Mouse (Mus musculus): ENCODE data around the gene Gdf15. TPM values are rescaled to one million over a fixed set of nuclear protein-coding genes. Genes with fewer than 3 reads are reported as not detected.

Gene Gdf15
- polyA plus RNA-seq, 1 experiment from 2014 or later, result not detected

DNA sequence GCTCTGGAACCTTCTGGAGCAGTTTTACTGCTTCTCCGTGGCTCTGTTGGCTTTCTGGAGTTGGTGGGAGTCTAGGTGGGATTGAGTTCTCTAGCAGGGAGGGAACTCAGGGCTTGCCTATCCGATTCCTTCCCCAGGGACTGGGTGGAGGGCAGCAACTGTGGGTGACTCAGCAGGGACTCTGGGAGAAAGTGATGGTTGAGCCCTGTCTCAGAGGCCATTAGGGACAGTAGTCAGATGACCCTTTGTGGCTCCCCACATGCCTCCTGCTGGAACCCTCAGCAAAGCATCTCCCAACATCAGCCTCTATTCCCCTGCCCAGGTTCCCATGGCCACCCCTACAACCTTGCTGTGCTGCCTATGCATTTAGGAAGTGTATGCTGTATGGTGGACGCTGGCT, 10.8 kb upstream of the Gdf15 start:
- H3K36me3 ChIP-seq (replicated peaks), result no peaks in the 10 kb centered on the region
- peaks cover 19% of the 10 kb centered on the region for H3K4me1 ChIP-seq
- no peak overlapping the region for H3K4me3 ChIP-seq (replicated peaks)
- no peaks in the 10 kb centered on the region for H3K9me3 ChIP-seq
- H3K27me3 ChIP-seq, result 0 out of 2 replicates have a peak, but pooled peaks cover 5% of the 10 kb centered on the region
- WGBS, result 68% methylated on average over 3 of the region's 3 CpGs
- H3K9ac ChIP-seq, result no peak overlapping the region
- H3K4me2 ChIP-seq, result no peak overlapping the region
- ATAC-seq (ENCODE audit: low FRiP score), result no peak
- H3K27ac ChIP-seq, result no peak overlapping the region

DNA sequence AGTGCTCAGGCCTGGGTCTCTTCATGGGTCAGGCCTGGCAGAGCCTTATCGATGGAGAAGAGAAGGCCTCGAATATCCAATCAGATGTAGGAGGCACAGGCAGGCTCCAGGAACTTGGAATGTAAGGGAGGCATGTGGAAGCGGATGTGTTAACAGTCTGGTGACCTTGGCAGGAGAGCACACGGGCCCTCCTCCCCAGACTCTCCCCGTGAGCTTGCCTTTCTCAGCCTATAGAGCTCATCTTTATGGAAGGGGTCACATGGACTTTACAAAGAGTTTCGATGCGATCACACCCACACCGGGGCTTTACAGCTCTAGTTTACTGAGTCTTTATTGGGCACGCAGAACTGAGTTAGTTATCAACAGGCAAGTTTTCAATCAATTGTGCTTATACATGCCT, 6.5 kb upstream of the Gdf15 start:
- 79% methylated on average over 9 of the region's 9 CpGs for WGBS
- ATAC-seq (ENCODE audit: low FRiP score), result no peak
- no peak overlapping the region for H3K4me2 ChIP-seq
- no peaks in the 10 kb centered on the region for H3K9me3 ChIP-seq
- H3K4me1 ChIP-seq, result peaks cover 8% of the 10 kb centered on the region
- no peak overlapping the region for H3K9ac ChIP-seq
- H3K36me3 ChIP-seq (replicated peaks), result no peaks in the 10 kb centered on the region
- 0 out of 2 replicates have a peak, but pooled peaks cover 5% of the 10 kb centered on the region for H3K27me3 ChIP-seq
- H3K4me3 ChIP-seq (replicated peaks), result no peak overlapping the region
- no peak overlapping the region for H3K27ac ChIP-seq

DNA sequence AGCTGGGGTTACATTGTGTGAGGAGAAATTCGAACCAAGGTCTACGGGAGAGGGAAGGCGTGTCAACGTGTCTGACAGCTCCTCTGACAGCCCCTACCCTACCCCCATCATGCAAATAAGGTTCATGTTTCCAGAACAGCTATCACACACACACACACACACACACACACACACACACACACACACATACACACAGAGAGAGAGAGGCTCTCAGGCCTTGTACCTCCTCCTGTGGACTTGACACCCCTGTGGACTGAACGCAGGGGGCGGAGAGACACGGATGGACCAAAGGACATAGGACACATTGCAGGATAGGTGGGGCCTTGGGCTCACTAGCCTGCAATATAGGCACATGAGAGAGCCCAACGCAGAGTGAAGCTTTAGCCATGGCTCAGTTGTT, 4.6 kb upstream of the Gdf15 start:
- peaks cover 15% of the 10 kb centered on the region; the same call in 1 of the 2 replicates for H3K27me3 ChIP-seq
- H3K4me3 ChIP-seq (replicated peaks), result no peak overlapping the region
- no peaks in the 10 kb centered on the region for H3K36me3 ChIP-seq (replicated peaks)
- H3K9ac ChIP-seq, result no peak overlapping the region
- H3K4me2 ChIP-seq, result no peak overlapping the region
- ATAC-seq (ENCODE audit: low FRiP score), result no peak
- H3K27ac ChIP-seq, result no peak overlapping the region
- peaks cover 8% of the 10 kb centered on the region for H3K4me1 ChIP-seq
- 69% methylated on average over 8 of the region's 8 CpGs for WGBS
- H3K9me3 ChIP-seq, result no peaks in the 10 kb centered on the region

DNA sequence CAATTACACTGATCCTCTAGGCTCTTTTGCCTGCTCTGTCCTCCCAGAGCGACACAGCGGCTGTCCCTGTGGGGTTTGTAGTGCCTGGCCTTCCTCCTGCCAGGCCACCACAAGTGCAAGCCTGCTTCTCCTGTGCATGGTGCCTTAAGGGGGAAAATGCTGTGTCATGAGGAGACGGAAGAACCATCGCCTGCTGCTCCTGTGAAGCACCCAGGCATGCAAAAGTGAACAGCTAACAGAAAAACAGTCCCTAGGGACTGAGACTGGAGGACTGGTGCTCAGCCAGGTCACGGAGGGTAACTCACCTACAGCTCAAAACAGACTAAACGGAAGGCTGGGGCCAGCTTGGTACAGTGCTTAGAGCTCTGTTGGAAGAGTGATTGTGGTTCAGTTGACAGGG, 3.3 kb upstream of the Gdf15 start:
- ATAC-seq (ENCODE audit: low FRiP score), result no peak
- no peak overlapping the region for H3K4me3 ChIP-seq (replicated peaks)
- no peaks in the 10 kb centered on the region for H3K9me3 ChIP-seq
- WGBS, result 79% methylated on average over 6 of the region's 6 CpGs
- H3K9ac ChIP-seq, result no peak overlapping the region
- peaks cover 27% of the 10 kb centered on the region for H3K27me3 ChIP-seq
- H3K36me3 ChIP-seq (replicated peaks), result no peaks in the 10 kb centered on the region
- H3K4me1 ChIP-seq, result peaks cover 16% of the 10 kb centered on the region
- no peak overlapping the region for H3K4me2 ChIP-seq
- no peak overlapping the region for H3K27ac ChIP-seq

DNA sequence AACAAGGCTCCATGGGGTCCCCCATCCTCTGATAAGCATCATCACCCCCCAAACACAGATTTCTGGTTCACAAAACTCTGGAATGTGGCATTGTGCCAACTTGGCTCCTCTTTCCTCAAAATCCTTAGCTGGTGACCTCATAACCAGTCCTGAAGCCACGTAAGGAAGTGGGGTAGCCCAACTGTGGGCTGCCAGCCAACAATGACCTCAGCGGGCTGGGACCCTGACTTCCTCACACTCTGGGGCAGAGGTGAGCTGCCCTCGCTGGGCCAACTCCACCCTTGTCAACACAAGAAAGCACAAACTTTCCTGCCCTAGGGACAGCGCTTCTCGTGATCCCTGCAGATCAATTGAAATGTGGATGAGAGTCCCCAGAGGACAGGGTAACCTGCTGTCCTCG, 1.8 kb upstream of the Gdf15 start:
- Histone ChIP-seq H3K36me3 (replicated peaks) (no peaks in the 10 kb centered on the region), H3K9ac (no peak overlapping the region), H3K4me2 (no peak overlapping the region), H3K9me3 (no peaks in the 10 kb centered on the region), H3K27me3 (peaks cover 27% of the 10 kb centered on the region), H3K4me3 (replicated peaks) (no peak overlapping the region), H3K27ac (no peak overlapping the region), H3K4me1 (peaks cover 30% of the 10 kb centered on the region)
- ATAC-seq (ENCODE audit: low FRiP score), result no peak
- 69% methylated on average over 6 of the region's 6 CpGs for WGBS

DNA sequence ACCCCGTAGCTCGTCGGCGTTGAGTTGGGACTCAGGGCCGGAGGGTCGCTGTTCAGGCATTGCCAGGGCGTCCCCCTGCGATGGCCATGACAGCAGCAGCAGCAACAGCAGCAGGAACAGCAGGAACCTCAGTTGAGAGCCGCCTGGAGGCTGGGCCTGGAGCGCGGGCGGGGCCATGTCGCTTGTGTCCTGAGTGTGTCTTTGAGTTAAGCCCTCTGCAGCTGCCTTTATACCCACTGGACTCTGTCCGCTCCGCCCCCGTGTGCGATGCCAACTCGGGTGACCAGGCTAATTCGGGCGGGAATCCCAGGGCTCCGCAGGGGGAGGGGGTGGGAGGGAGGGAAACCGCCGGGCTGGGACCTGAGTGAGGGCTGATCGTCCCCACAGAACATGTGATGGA, 820 bp downstream of the Gdf15 start:
- no peak overlapping the region for H3K4me3 ChIP-seq (replicated peaks)
- 18% methylated on average over 24 of the region's 24 CpGs for WGBS
- H3K4me2 ChIP-seq, result no peak overlapping the region
- no peak overlapping the region for H3K27ac ChIP-seq
- H3K9ac ChIP-seq, result peak overlapping the region; percentile 47; the same call in 1 of the 2 replicates
- no peak for ATAC-seq (ENCODE audit: low FRiP score)
- H3K4me1 ChIP-seq, result peaks cover 25% of the 10 kb centered on the region
- H3K27me3 ChIP-seq, result peaks cover 30% of the 10 kb centered on the region
- H3K36me3 ChIP-seq (replicated peaks), result no peaks in the 10 kb centered on the region
- H3K9me3 ChIP-seq, result no peaks in the 10 kb centered on the region

DNA sequence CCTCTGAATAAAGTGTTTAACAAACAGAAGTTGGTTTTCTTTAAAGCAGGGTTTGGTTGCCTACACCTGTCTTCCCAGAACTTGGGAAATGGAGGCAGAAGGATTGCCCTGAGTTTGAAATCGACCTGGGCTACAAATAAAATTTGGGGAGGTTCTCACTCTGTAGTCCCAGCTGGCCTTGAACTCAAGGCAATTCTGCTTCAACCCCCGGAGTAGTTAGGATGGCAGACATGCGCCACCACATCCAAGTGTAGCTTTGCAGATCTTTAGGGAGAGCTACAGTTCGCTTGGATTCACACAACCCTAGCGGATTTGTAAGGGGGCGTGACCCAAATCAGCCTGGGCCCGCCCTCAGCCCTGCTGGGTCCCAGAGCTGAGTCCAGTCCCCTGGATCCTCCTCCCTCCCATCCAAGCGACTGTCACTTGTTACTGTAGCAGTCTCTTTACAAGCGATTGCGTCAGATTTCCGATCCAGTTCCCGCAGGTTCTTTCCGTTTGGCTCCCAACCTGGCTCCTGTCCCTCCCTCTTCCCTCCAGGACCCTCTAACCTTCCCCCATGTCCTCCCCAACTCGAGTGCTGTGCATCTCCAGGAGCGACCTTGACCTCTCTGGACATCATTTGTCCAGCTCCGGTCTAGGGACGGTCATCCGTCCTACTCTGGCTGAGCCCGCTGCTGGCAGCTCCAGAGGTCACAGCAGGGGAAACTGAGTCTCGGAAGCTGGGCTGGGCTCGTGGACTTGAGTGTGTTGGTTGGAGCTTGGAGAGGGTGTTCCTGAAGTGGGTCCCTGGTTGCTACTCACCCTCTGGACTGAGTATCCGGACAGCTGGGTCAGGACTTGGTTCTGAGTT, 1.5 kb downstream of the Gdf15 start:
- 12% methylated on average over 22 of the region's 22 CpGs for WGBS
- Histone ChIP-seq H3K4me1 (peaks cover 25% of the 10 kb centered on the region), H3K4me3 (replicated peaks) (no peak overlapping the region), H3K27ac (no peak overlapping the region), H3K9ac (peak overlapping the region; percentile 49; the same call in 1 of the 2 replicates), H3K9me3 (no peaks in the 10 kb centered on the region), H3K27me3 (peaks cover 30% of the 10 kb centered on the region), H3K36me3 (replicated peaks) (no peaks in the 10 kb centered on the region), H3K4me2 (peak overlapping the region; percentile 4; the same call in 1 of the 2 replicates)
- peak; percentile 21 for ATAC-seq (ENCODE audit: low FRiP score)

DNA sequence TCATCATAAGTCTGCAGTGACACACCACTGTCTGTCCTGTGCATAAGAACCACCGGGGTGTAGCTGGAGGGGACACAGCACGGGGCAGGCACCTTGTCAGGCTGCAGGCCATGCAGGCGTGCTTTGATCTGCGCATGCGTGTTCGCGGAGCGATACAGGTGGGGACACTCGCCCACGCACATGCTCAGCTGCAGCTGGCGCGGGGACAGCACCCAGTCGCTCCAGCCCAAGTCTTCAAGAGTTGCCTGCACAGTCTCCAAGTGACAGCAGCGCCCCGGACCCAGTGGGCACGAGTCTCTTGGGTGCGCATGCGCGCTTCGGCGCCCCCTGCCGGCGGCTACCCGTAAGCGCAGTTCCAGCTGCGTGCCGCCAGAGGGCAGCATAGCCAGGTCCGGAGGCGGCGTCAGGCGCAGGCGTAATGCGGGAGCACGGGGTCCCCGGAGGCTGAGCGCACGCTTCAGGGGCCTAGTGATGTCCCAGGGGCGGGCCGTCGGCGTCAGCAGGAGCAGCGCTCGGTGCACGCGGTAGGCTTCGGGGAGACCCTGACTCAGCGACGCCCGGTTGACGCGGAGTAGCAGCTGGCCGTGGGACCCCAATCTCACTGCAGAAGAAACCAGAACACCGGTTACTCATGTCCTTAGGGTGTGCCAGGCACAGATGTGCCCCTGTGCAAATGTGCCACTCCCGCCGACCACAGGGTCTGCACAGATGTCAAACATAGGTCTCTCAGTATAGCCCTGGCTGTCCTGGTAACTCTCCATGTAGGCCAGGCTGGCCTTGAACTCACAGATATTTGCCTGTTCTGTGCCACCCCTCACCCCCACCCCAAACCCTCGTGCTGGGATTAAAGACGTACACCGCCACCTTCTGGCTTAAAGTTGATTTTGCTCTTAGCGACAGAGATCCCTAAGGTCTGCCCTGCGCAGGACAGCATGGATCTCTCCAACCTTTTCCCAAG, 2.4 kb downstream of the Gdf15 start:
- H3K27me3 ChIP-seq, result peaks cover 30% of the 10 kb centered on the region
- H3K9ac ChIP-seq, result peak overlapping the region; percentile 49; the same call in 1 of the 2 replicates
- no peaks in the 10 kb centered on the region for H3K9me3 ChIP-seq
- H3K4me2 ChIP-seq, result peak overlapping the region; percentile 60
- H3K4me3 ChIP-seq (replicated peaks), result peak overlapping the region; percentile 51
- peaks cover 23% of the 10 kb centered on the region for H3K4me1 ChIP-seq
- ATAC-seq (ENCODE audit: low FRiP score), result peak; percentile 91
- peak overlapping the region; percentile 65 for H3K27ac ChIP-seq
- whole genome bisulfite sequencing, result 2% methylated on average over 60 of the region's 60 CpGs
- no peaks in the 10 kb centered on the region for H3K36me3 ChIP-seq (replicated peaks)

DNA sequence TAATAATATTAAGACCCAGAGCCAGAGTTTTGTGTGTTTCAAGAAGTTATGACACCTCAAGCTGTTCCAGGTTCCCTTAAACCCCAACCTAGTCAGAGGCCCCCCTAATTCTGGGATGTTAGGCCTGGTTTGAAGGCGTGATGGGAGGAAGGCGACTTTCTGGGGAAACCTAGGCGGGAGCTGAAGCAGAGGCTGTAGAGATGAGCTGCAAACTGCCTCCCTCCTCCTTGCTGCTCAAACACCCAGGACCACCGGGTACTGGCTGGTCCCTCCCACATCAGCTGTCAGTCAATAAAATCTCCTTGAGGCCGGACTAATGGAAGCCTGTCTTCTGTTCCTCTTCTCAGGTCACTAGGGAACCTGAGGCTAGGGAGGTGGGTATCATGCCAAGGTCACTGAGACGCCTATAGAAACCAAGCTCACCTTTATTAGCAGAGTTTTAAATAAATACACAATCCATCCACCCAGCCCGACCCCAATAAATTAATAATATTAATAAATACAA, 3.2 kb downstream of the Gdf15 start:
- Histone ChIP-seq H3K27me3 (peaks cover 30% of the 10 kb centered on the region), H3K9me3 (no peaks in the 10 kb centered on the region), H3K9ac (peak overlapping the region; percentile 49; the same call in 1 of the 2 replicates), H3K27ac (peak overlapping the region; percentile 65; the same call in 1 of the 2 replicates), H3K36me3 (replicated peaks) (no peaks in the 10 kb centered on the region), H3K4me1 (peaks cover 23% of the 10 kb centered on the region), H3K4me2 (peak overlapping the region; percentile 60), H3K4me3 (replicated peaks) (peak overlapping the region; percentile 51)
- peak; percentile 16; the same call in 1 of the 2 replicates for ATAC-seq (ENCODE audit: low FRiP score)
- WGBS, result 59% methylated on average over 7 of the region's 7 CpGs

DNA sequence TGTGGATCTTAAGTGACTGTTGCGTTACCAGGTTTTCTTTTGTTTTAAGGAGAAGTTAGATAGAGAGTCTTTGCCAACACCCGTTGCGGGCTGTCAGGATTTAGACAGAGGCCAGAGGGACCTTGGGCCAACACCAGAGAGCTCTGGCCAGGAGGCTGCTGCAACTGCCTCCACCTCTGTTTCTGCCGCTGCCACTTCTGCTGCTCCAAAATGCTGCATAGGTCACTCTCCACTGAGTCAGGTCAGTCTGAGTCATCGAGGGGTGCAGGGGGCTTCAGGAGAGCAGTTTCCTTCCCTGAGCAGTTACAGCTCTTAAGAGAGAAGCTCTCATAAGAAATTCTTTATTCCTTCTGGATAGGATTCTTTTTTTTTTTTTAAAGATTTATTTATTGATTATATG, 5.2 kb downstream of the Gdf15 start:
- Histone ChIP-seq H3K27ac (no peak overlapping the region), H3K4me3 (replicated peaks) (no peak overlapping the region), H3K27me3 (peaks cover 28% of the 10 kb centered on the region), H3K9me3 (no peaks in the 10 kb centered on the region), H3K4me1 (peaks cover 23% of the 10 kb centered on the region), H3K9ac (no peak overlapping the region), H3K36me3 (replicated peaks) (no peaks in the 10 kb centered on the region), H3K4me2 (no peak overlapping the region)
- ATAC-seq (ENCODE audit: low FRiP score), result no peak
- WGBS, result 87% methylated on average over 5 of the region's 5 CpGs

DNA sequence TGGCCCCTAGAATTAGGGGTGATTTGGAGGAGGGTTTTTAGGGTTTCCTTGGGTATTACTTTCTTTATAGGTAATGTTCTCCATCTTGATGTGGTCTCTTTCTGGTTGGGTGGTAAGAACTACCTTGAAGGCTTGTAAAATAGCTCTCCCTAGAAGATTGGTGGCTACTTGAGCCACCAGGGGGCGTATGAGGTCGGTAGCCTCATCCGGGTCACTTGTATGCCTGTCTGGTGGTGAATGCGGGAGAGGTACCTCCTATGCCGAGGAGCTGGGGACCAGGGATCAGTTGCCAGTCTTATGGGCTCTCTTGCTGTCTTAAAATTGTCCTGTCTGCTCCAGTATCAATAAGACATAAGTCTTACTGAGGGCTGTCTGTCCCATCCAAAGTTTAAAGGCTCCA, 7.2 kb downstream of the Gdf15 start:
- 20% methylated on average over 5 of the region's 5 CpGs for WGBS
- H3K4me1 ChIP-seq, result peaks cover 11% of the 10 kb centered on the region
- no peak overlapping the region for H3K4me2 ChIP-seq
- no peak overlapping the region for H3K4me3 ChIP-seq (replicated peaks)
- no peaks in the 10 kb centered on the region for H3K36me3 ChIP-seq (replicated peaks)
- peaks cover 31% of the 10 kb centered on the region for H3K27me3 ChIP-seq
- H3K27ac ChIP-seq, result no peak overlapping the region
- ATAC-seq (ENCODE audit: low FRiP score), result no peak
- H3K9ac ChIP-seq, result no peak overlapping the region
- H3K9me3 ChIP-seq, result no peaks in the 10 kb centered on the region

DNA sequence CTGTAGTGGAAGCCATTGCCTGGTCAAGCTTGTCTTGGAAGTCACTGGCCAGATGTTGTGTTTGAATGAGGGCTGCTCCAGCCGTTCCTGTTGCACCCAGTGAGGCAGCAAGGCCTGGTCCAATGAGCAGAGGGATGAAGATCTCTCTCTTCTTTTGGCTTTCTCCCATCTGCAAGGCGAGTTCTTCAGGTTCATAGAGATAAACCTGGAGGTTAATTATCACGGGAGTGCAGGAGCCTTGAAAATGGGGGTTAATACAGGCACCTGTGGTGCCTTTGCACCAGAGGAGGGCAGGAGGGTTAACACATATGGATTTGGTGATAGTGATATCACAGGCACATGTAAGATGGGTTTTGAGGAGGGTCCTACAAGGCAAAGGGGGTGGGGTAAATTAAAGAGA, 10.0 kb downstream of the Gdf15 start:
- Histone ChIP-seq H3K4me1 (peaks cover 14% of the 10 kb centered on the region), H3K27ac (no peak overlapping the region), H3K9me3 (no peaks in the 10 kb centered on the region), H3K4me2 (no peak overlapping the region), H3K4me3 (replicated peaks) (no peak overlapping the region), H3K36me3 (replicated peaks) (no peaks in the 10 kb centered on the region), H3K27me3 (peaks cover 29% of the 10 kb centered on the region), H3K9ac (no peak overlapping the region)
- no peak for ATAC-seq (ENCODE audit: low FRiP score)
- WGBS, result 59% methylated on average over 3 of the region's 3 CpGs
